Mouse (Mus musculus): ENCODE measurements around the gene Nom1. TPM values are rescaled to one million over a fixed set of nuclear protein-coding genes. Genes with fewer than 3 reads are reported as not detected.

The Nom1 gene
- polyA plus RNA-seq, 1 experiment from 2014 or later = 32.8 TPM

DNA sequence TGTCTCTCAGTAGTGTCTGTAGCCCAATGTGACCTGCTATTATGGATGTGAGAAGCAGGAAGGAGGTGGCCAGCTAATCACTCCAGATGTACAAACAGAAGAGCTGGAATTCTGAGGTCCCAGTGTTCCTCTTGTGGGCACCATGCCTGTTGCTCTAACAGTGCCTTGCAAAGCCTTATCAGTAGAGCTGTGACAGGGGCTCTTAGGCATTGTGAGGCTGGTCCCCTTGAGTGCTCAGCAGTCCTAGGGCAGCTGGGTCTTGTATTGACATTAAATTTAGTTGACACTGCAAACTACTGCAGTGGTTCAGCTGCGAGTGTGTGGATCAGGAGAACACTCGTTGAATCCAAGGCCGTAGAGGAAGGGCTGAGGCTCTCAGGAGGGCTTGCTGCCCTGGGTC is 72.5 kb downstream of the Nom1 start:
- ATAC-seq = peak; percentile 26; the same call in 1 of the 2 replicates
- Histone ChIP-seq H3K4me1 (ENCODE audit: control insufficient read depth, insufficient read depth, low read length) (peaks cover 7% of the 10 kb centered on the region; the same call in 1 of the 2 replicates), H3K9ac (ENCODE audit: low read depth, low read length) (no peak overlapping the region), H3K4me3 (ENCODE audit: low read length) (no peak overlapping the region), H3K27me3 (replicated peaks; ENCODE audit: control insufficient read depth, insufficient read depth, low read length) (no peaks in the 10 kb centered on the region), H3K4me2 (ENCODE audit: low read depth, low read length) (no peak overlapping the region), H3K27ac (ENCODE audit: low read length) (no peak overlapping the region; the same call in 1 of the 2 replicates), H3K36me3 (ENCODE audit: control insufficient read depth, insufficient read depth, low read length) (no peaks in the 10 kb centered on the region), H3K9me3 (ENCODE audit: control insufficient read depth, low read length) (peaks cover 2% of the 10 kb centered on the region; the same call in 1 of the 2 replicates)
- 40% methylated on average over 3 of the region's 3 CpGs for WGBS

Other genes with a start within 250 kb of the Nom1 start
- gene Rnf32, start 238.7 kb upstream of the Nom1 start, polyA plus RNA-seq (2015; fragmentation: Nextera tagmentation; extraction: Ambion mirVana) = 6.1 and 7.7 TPM in 2 replicates
- gene Lmbr1, start 56.3 kb upstream of the Nom1 start, polyA plus RNA-seq (2015; fragmentation: Nextera tagmentation; extraction: Ambion mirVana) = 11.2 and 12.3 TPM in 2 replicates
- gene Mnx1, start 43.8 kb downstream of the Nom1 start, polyA plus RNA-seq (2015; fragmentation: Nextera tagmentation; extraction: Ambion mirVana) = 0.22 and 0.81 TPM in 2 replicates
- gene Ube3c, start 134.6 kb downstream of the Nom1 start, polyA plus RNA-seq (2015; fragmentation: Nextera tagmentation; extraction: Ambion mirVana) = 8.8 and 9.4 TPM in 2 replicates

All from intestine, embryonic 16.5 days (tissue).